Mouse (Mus musculus) E14TG2a.4 (cell line): ENCODE measurements around the gene Cuedc2.

Experiments
- CTCF ChIP-seq: conservative IDR thresholded peaks from 2 replicates; pipeline ENCODE4 v1.5.1; 2014; ENCODE audit warnings: low read length
- NANOG ChIP-seq: IDR thresholded peaks from 2 replicates; pipeline ENCODE4 v1.6.1; 2014; ENCODE audit warnings: borderline replicate concordance, low read length, mixed read lengths

DNA sequence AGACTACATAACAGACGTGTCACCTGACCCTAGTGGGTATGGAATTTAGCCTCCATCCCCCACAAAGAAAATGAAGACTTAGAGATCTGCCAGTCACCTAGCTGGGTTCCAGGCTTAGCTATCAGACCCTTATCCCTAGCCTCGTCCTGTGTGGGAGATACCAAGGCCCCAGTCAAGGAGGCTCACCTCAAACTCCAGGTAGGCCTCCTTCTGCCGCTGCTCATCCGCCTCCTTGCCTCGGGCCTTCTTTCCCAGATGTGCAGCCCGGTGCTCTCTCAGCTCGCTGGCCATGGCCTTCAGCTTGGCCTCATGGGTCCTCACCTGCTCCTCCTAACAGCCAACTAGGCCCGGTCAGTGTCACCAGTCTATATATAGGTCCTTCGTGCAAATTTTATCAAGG lies 25.4 kb downstream of the Cuedc2 start:
- TF ChIP-seq CTCF (no peak), NANOG (no peak)
